Mouse (Mus musculus): ENCODE results near the gene Chsy1. TPM values are rescaled to one million over a fixed set of nuclear protein-coding genes. Genes with fewer than 3 reads are reported as not detected.

Gene Chsy1
- total and polyA plus RNA-seq, 3 experiments, result 2.4 to 7.1 (median 4.6) TPM

- Histone ChIP-seq H3K9me3 (replicated peaks) (no peaks in the 10 kb centered on the region), H3K27me3 (ENCODE audit: insufficient read depth, low read length) (peaks cover 43% of the 10 kb centered on the region), H3K36me3 (replicated peaks) (no peaks in the 10 kb centered on the region), H3K4me3 (ENCODE audit: low read depth, low read length) (no peak overlapping the region), H3K4me1 (ENCODE audit: insufficient read depth, low read depth, low read length) (peaks cover 31% of the 10 kb centered on the region)
- ATAC-seq (ENCODE audit: extremely low read depth, insufficient number of reproducible peaks, low FRiP score, poor library complexity, severe bottlenecking) (no peak), DNase-seq (ENCODE audit: low spot score) (no peak)
- TF ChIP-seq GATA1 (IDR thresholded peaks at IDR 0.05; ENCODE audit: borderline replicate concordance, low read length) (no peak), GATA2 (IDR thresholded peaks at IDR 0.05; ENCODE audit: borderline replicate concordance, low read depth, low read length) (no peak), CTCF (IDR thresholded peaks at IDR 0.05; ENCODE audit: low read depth, low read length) (no peak), TAL1 (conservative IDR thresholded peaks at IDR 0.05; ENCODE audit: low read depth, low read length) (no peak), POLR2AphosphoS5 (IDR thresholded peaks at IDR 0.05; ENCODE audit: insufficient replicate concordance, low read depth, low read length) (no peak)
Measured at GRCm38 (mm10) chr7:66105771-66106170, 3.5 kb upstream of the Chsy1 start.

- Histone ChIP-seq H3K9me3 (replicated peaks) (no peaks in the 10 kb centered on the region), H3K4me3 (ENCODE audit: low read depth, low read length) (no peak overlapping the region), H3K27me3 (ENCODE audit: insufficient read depth, low read length) (peaks cover 37% of the 10 kb centered on the region), H3K36me3 (replicated peaks) (no peaks in the 10 kb centered on the region), H3K4me1 (ENCODE audit: insufficient read depth, low read depth, low read length) (peaks cover 37% of the 10 kb centered on the region)
- ATAC-seq (ENCODE audit: extremely low read depth, insufficient number of reproducible peaks, low FRiP score, poor library complexity, severe bottlenecking) (no peak), DNase-seq (ENCODE audit: low spot score) (no peak)
- TF ChIP-seq POLR2AphosphoS5 (IDR thresholded peaks at IDR 0.05; ENCODE audit: insufficient replicate concordance, low read depth, low read length), result no peak
- no peak for TF ChIP-seq TAL1 (conservative IDR thresholded peaks at IDR 0.05; ENCODE audit: low read depth, low read length)
Measured at GRCm38 (mm10) chr7:66106581-66107056, 2.7 kb upstream of the Chsy1 start.

- H3K4me1 ChIP-seq (ENCODE audit: insufficient read depth, low read depth, low read length), result peaks cover 42% of the 10 kb centered on the region
Measured at GRCm38 (mm10) chr7:66107206-66107605, 2.1 kb upstream of the Chsy1 start.

GRCm38 (mm10) chr7:66107930-66108329 lies 1.4 kb upstream of the Chsy1 start:
- Histone ChIP-seq H3K4me1 (ENCODE audit: insufficient read depth, low read depth, low read length) (peaks cover 49% of the 10 kb centered on the region), H3K4me3 (ENCODE audit: low read depth, low read length) (no peak overlapping the region), H3K36me3 (replicated peaks) (peaks cover 2% of the 10 kb centered on the region), H3K9me3 (replicated peaks) (no peaks in the 10 kb centered on the region), H3K27me3 (ENCODE audit: insufficient read depth, low read length) (peaks cover 33% of the 10 kb centered on the region)
- no peak for TF ChIP-seq GATA1 (IDR thresholded peaks at IDR 0.05; ENCODE audit: borderline replicate concordance, low read length)
- TF ChIP-seq POLR2AphosphoS5 (IDR thresholded peaks at IDR 0.05; ENCODE audit: insufficient replicate concordance, low read depth, low read length), result no peak
- no peak for TF ChIP-seq GATA2 (IDR thresholded peaks at IDR 0.05; ENCODE audit: borderline replicate concordance, low read depth, low read length)
- no peak for TF ChIP-seq TAL1 (conservative IDR thresholded peaks at IDR 0.05; ENCODE audit: low read depth, low read length)
- TF ChIP-seq CTCF (IDR thresholded peaks at IDR 0.05; ENCODE audit: low read depth, low read length), result no peak
- ATAC-seq (ENCODE audit: extremely low read depth, insufficient number of reproducible peaks, low FRiP score, poor library complexity, severe bottlenecking) (no peak), DNase-seq (ENCODE audit: low spot score) (no peak)

More at GRCm38 (mm10) chr7:66107206-66107605, 2.1 kb upstream of the Chsy1 start:
- no peak for TF ChIP-seq CTCF (IDR thresholded peaks at IDR 0.05; ENCODE audit: low read depth, low read length)
- no peak for TF ChIP-seq GATA2 (IDR thresholded peaks at IDR 0.05; ENCODE audit: borderline replicate concordance, low read depth, low read length)
- no peak for TF ChIP-seq TAL1 (conservative IDR thresholded peaks at IDR 0.05; ENCODE audit: low read depth, low read length)
- no peak for TF ChIP-seq POLR2AphosphoS5 (IDR thresholded peaks at IDR 0.05; ENCODE audit: insufficient replicate concordance, low read depth, low read length)
- TF ChIP-seq GATA1 (IDR thresholded peaks at IDR 0.05; ENCODE audit: borderline replicate concordance, low read length), result no peak
- ATAC-seq (ENCODE audit: extremely low read depth, insufficient number of reproducible peaks, low FRiP score, poor library complexity, severe bottlenecking) (no peak), DNase-seq (ENCODE audit: low spot score) (no peak)
- H3K9me3 ChIP-seq (replicated peaks), result no peaks in the 10 kb centered on the region
- H3K4me3 ChIP-seq (ENCODE audit: low read depth, low read length), result no peak overlapping the region
- H3K36me3 ChIP-seq (replicated peaks), result no peaks in the 10 kb centered on the region
- peaks cover 37% of the 10 kb centered on the region for H3K27me3 ChIP-seq (ENCODE audit: insufficient read depth, low read length)

- Histone ChIP-seq H3K36me3 (replicated peaks) (peaks cover 11% of the 10 kb centered on the region), H3K9me3 (replicated peaks) (no peaks in the 10 kb centered on the region), H3K4me3 (ENCODE audit: low read depth, low read length) (peak overlapping the region; percentile 84), H3K4me1 (ENCODE audit: insufficient read depth, low read depth, low read length) (peaks cover 67% of the 10 kb centered on the region), H3K27me3 (ENCODE audit: insufficient read depth, low read length) (peaks cover 18% of the 10 kb centered on the region)
- DNase-seq (ENCODE audit: low spot score) (peak; percentile 33), ATAC-seq (ENCODE audit: extremely low read depth, insufficient number of reproducible peaks, low FRiP score, poor library complexity, severe bottlenecking) (no peak)
- no peak for TF ChIP-seq GATA2 (IDR thresholded peaks at IDR 0.05; ENCODE audit: borderline replicate concordance, low read depth, low read length)
Measured at GRCm38 (mm10) chr7:66109855-66110635, 730 bp downstream of the Chsy1 start.

GRCm38 (mm10) chr7:66110636-66111112 lies 1.4 kb downstream of the Chsy1 start:
- ATAC-seq (ENCODE audit: extremely low read depth, insufficient number of reproducible peaks, low FRiP score, poor library complexity, severe bottlenecking) (no peak), DNase-seq (ENCODE audit: low spot score) (no peak)
- Histone ChIP-seq H3K9me3 (replicated peaks) (no peaks in the 10 kb centered on the region), H3K27me3 (ENCODE audit: insufficient read depth, low read length) (peaks cover 12% of the 10 kb centered on the region), H3K4me3 (ENCODE audit: low read depth, low read length) (peak overlapping the region; percentile 84), H3K4me1 (ENCODE audit: insufficient read depth, low read depth, low read length) (peaks cover 74% of the 10 kb centered on the region), H3K36me3 (replicated peaks) (peaks cover 11% of the 10 kb centered on the region)
- no peak for TF ChIP-seq GATA1 (IDR thresholded peaks at IDR 0.05; ENCODE audit: borderline replicate concordance, low read length)
- TF ChIP-seq CTCF (IDR thresholded peaks at IDR 0.05; ENCODE audit: low read depth, low read length), result no peak
- TF ChIP-seq TAL1 (conservative IDR thresholded peaks at IDR 0.05; ENCODE audit: low read depth, low read length), result no peak
- TF ChIP-seq POLR2AphosphoS5 (IDR thresholded peaks at IDR 0.05; ENCODE audit: insufficient replicate concordance, low read depth, low read length), result no peak
- no peak for TF ChIP-seq GATA2 (IDR thresholded peaks at IDR 0.05; ENCODE audit: borderline replicate concordance, low read depth, low read length)
